Mouse (Mus musculus) neural tube, embryonic 12.5 days (tissue): ENCODE results near the gene Ndufaf4. TPM values are rescaled to one million over a fixed set of nuclear protein-coding genes. Genes with fewer than 3 reads are reported as not detected.
"Not testable (repeated sequence)": the region's sequence is repeated elsewhere in the genome, so short reads cannot be mapped to it uniquely, and the experiment has no call there.

Experiments
- ATAC-seq: fragments of 200-750 bp; cut with Nextera tagmentation; 2 replicates; pipeline ENCODE4 v1.8.0; 2017; ENCODE audit warnings: low read depth, mild to moderate bottlenecking, moderate TSS enrichment, moderate library complexity; ENCODE audit not compliant: low FRiP score
- H3K27ac ChIP-seq: fragments of 300-500 bp; sonication (generic); 2 replicates; pipeline ENCODE4 v1.5.1; 2016
- H3K27me3 ChIP-seq: fragments of 300-500 bp; sonication (generic); replicated peaks from 2 replicates; pipeline ENCODE4 v1.6.1; 2016; ENCODE audit warnings: mild to moderate bottlenecking
- H3K36me3 ChIP-seq: fragments of 300-500 bp; sonication (generic); 2 replicates; pipeline ENCODE4 v1.6.1; 2016; ENCODE audit warnings: mild to moderate bottlenecking
- H3K4me1 ChIP-seq: fragments of 300-500 bp; sonication (generic); 2 replicates; pipeline ENCODE4 v1.6.1; 2016
- H3K4me2 ChIP-seq: fragments of 300-500 bp; sonication (generic); replicated peaks from 2 replicates; pipeline ENCODE4 v1.6.1; 2016; ENCODE audit warnings: mild to moderate bottlenecking
- H3K4me3 ChIP-seq: fragments of 300-500 bp; sonication (generic); 2 replicates; pipeline ENCODE4 v1.5.1; 2016
- H3K9ac ChIP-seq: fragments of 300-500 bp; sonication (generic); 2 replicates; pipeline ENCODE4 v1.6.1; 2016; ENCODE audit warnings: mild to moderate bottlenecking
- H3K9me3 ChIP-seq: fragments of 300-500 bp; sonication (generic); 2 replicates; pipeline ENCODE4 v1.6.1; 2016; ENCODE audit warnings: mild to moderate bottlenecking
- WGBS: fragments of 180-500 bp; shearing (Covaris S2); methylation state at CpG from one replicate; pipeline ENCODE4 v1.1.7; 2016; 5-methylcytosine and 5-hydroxymethylcytosine counted together
- polyA plus RNA-seq: library from polyadenylated mRNA; unstranded; fragments of >200 nt; fragmentation: Nextera tagmentation; extraction: Ambion mirVana; gene quantifications from 2 replicates; pipeline ENCODE4 v1.2.1, GENCODE M21; 2016

Gene Ndufaf4
- polyA plus RNA-seq: 54.1 and 56.9 TPM in 2 replicates

GRCm38 (mm10) chr4:24897851-24898515, at the start of gene Ndufaf4:
Gene Ndufaf4 (plus strand): TSS chr4:24898083.
- H3K4me2 ChIP-seq: peak within 1 kb of the TSS; percentile 70
- H3K9me3 ChIP-seq: no peaks in the 10 kb centered on the region
- H3K4me1 ChIP-seq: peaks cover 7% of the 10 kb centered on the region; the same call in 1 of the 2 replicates
- no peak within 1 kb of the TSS for H3K27ac ChIP-seq
- WGBS: under 1% methylated on average over 58 of the region's 58 CpGs
- no peaks in the 10 kb centered on the region for H3K27me3 ChIP-seq
- H3K36me3 ChIP-seq: peaks cover 12% of the 10 kb centered on the region
- ATAC-seq: peak; percentile 98
- peak within 1 kb of the TSS; percentile 72 for H3K9ac ChIP-seq
- H3K4me3 ChIP-seq: peak within 1 kb of the TSS; percentile 78

GRCm38 (mm10) chr4:24850401-24851325, 47.2 kb upstream of the Ndufaf4 start, which contains the start of gene Klhl32:
Gene Klhl32 (minus strand): TSS chr4:24851124.
- peaks cover 4% of the 10 kb centered on the region; the same call in 1 of the 2 replicates for H3K4me1 ChIP-seq
- ATAC-seq: peak; percentile 97
- H3K9ac ChIP-seq: peak within 1 kb of the TSS; percentile 61
- no peaks in the 10 kb centered on the region for H3K27me3 ChIP-seq
- H3K27ac ChIP-seq: peak within 1 kb of the TSS; percentile 78
- peak within 1 kb of the TSS; percentile 56 for H3K4me3 ChIP-seq
- H3K36me3 ChIP-seq: no peaks in the 10 kb centered on the region
- under 1% methylated on average over 63 of the region's 63 CpGs for WGBS
- H3K4me2 ChIP-seq: peak within 1 kb of the TSS; percentile 75
- no peaks in the 10 kb centered on the region for H3K9me3 ChIP-seq

- no peak overlapping the region for H3K4me3 ChIP-seq
- no peak for ATAC-seq
- H3K27me3 ChIP-seq: no peaks in the 10 kb centered on the region
- H3K36me3 ChIP-seq: no peaks in the 10 kb centered on the region
- no peak overlapping the region for H3K4me2 ChIP-seq
- H3K9me3 ChIP-seq: no peaks in the 10 kb centered on the region
- no peak overlapping the region for H3K9ac ChIP-seq
- no peak overlapping the region for H3K27ac ChIP-seq
- no peaks in the 10 kb centered on the region for H3K4me1 ChIP-seq
- 48% methylated on average over 6 of the region's 6 CpGs for WGBS
Measured at GRCm38 (mm10) chr4:24865691-24866090, 32.2 kb upstream of the Ndufaf4 start.

GRCm38 (mm10) chr4:24869230-24869629, 28.7 kb upstream of the Ndufaf4 start:
- Histone ChIP-seq H3K9ac (no peak overlapping the region), H3K27ac (no peak overlapping the region), H3K4me2 (no peak overlapping the region), H3K36me3 (no peaks in the 10 kb centered on the region), H3K9me3 (no peaks in the 10 kb centered on the region), H3K27me3 (no peaks in the 10 kb centered on the region), H3K4me3 (no peak overlapping the region), H3K4me1 (no peaks in the 10 kb centered on the region)
- 87% methylated on average over 4 of the region's 4 CpGs for WGBS
- no peak for ATAC-seq

- not testable (repeated sequence) for H3K9ac ChIP-seq, H3K27ac ChIP-seq, ATAC-seq, H3K36me3 ChIP-seq, H3K4me1 ChIP-seq, H3K4me2 ChIP-seq, H3K9me3 ChIP-seq, H3K4me3 ChIP-seq, H3K27me3 ChIP-seq
- 39% methylated on average over 2 of the region's 2 CpGs for WGBS
Measured at GRCm38 (mm10) chr4:24889386-24889785, 8.5 kb upstream of the Ndufaf4 start.

- H3K27me3 ChIP-seq, H3K9me3 ChIP-seq, H3K4me3 ChIP-seq, H3K4me2 ChIP-seq, ATAC-seq, H3K27ac ChIP-seq, H3K36me3 ChIP-seq, H3K9ac ChIP-seq, H3K4me1 ChIP-seq: not testable (repeated sequence)
- WGBS: 72% methylated on average over 2 of the region's 2 CpGs
Measured at GRCm38 (mm10) chr4:24892293-24892692, 5.6 kb upstream of the Ndufaf4 start.

GRCm38 (mm10) chr4:24894625-24895024, 3.3 kb upstream of the Ndufaf4 start:
- Histone ChIP-seq H3K27me3 (no peaks in the 10 kb centered on the region), H3K4me3 (no peak overlapping the region), H3K9me3 (no peaks in the 10 kb centered on the region), H3K4me1 (peaks cover 7% of the 10 kb centered on the region; the same call in 1 of the 2 replicates), H3K9ac (no peak overlapping the region), H3K4me2 (no peak overlapping the region), H3K27ac (no peak overlapping the region), H3K36me3 (no peaks in the 10 kb centered on the region)
- no peak for ATAC-seq
- 76% methylated on average over 4 of the region's 4 CpGs for WGBS

- Histone ChIP-seq H3K4me3 (no peak overlapping the region), H3K9me3 (no peaks in the 10 kb centered on the region), H3K9ac (no peak overlapping the region), H3K27me3 (no peaks in the 10 kb centered on the region), H3K4me1 (peaks cover 7% of the 10 kb centered on the region; the same call in 1 of the 2 replicates), H3K27ac (no peak overlapping the region), H3K36me3 (peaks cover 9% of the 10 kb centered on the region; the same call in 1 of the 2 replicates), H3K4me2 (peak overlapping the region; percentile 70; the same call in 1 of the 2 replicates)
- ATAC-seq: no peak
- WGBS: 3% methylated on average over 1 of the region's 1 CpGs
Measured at GRCm38 (mm10) chr4:24896829-24897228, 1.1 kb upstream of the Ndufaf4 start.

- WGBS: 23% methylated on average over 7 of the region's 7 CpGs
Measured at GRCm38 (mm10) chr4:24897351-24897750, 532 bp upstream of the Ndufaf4 start.

GRCm38 (mm10) chr4:24898636-24899035, 753 bp downstream of the Ndufaf4 start:
- Histone ChIP-seq H3K4me1 (peaks cover 7% of the 10 kb centered on the region; the same call in 1 of the 2 replicates), H3K9me3 (no peaks in the 10 kb centered on the region), H3K4me3 (peak overlapping the region; percentile 78), H3K27me3 (no peaks in the 10 kb centered on the region), H3K36me3 (peaks cover 16% of the 10 kb centered on the region), H3K9ac (peak overlapping the region; percentile 35; the same call in 1 of the 2 replicates), H3K27ac (no peak overlapping the region), H3K4me2 (peak overlapping the region; percentile 70)
- ATAC-seq: 0 out of 2 replicates have a peak, but pooled peaks have one; percentile 26
- 30% methylated on average over 8 of the region's 8 CpGs for WGBS

More at GRCm38 (mm10) chr4:24897351-24897750, 532 bp upstream of the Ndufaf4 start:
- H3K36me3 ChIP-seq: peaks cover 9% of the 10 kb centered on the region; the same call in 1 of the 2 replicates
- H3K27me3 ChIP-seq: no peaks in the 10 kb centered on the region
- peak overlapping the region; percentile 78 for H3K4me3 ChIP-seq
- H3K4me2 ChIP-seq: peak overlapping the region; percentile 70
- peaks cover 7% of the 10 kb centered on the region; the same call in 1 of the 2 replicates for H3K4me1 ChIP-seq
- 0 out of 2 replicates have a peak overlapping the region, but pooled peaks have one; percentile 72 for H3K9ac ChIP-seq
- peak; percentile 26 for ATAC-seq
- H3K9me3 ChIP-seq: no peaks in the 10 kb centered on the region
- no peak overlapping the region for H3K27ac ChIP-seq

- no peaks in the 10 kb centered on the region for H3K27me3 ChIP-seq
- H3K4me1 ChIP-seq: peaks cover 7% of the 10 kb centered on the region; the same call in 1 of the 2 replicates
- peak overlapping the region; percentile 70 for H3K4me2 ChIP-seq
- H3K9ac ChIP-seq: no peak overlapping the region
- H3K9me3 ChIP-seq: no peaks in the 10 kb centered on the region
- no peak overlapping the region for H3K27ac ChIP-seq
- WGBS: 19% methylated on average over 4 of the region's 4 CpGs
- peaks cover 20% of the 10 kb centered on the region for H3K36me3 ChIP-seq
- no peak overlapping the region for H3K4me3 ChIP-seq
- ATAC-seq: no peak
Measured at GRCm38 (mm10) chr4:24899146-24899545, 1.3 kb downstream of the Ndufaf4 start.

- no peaks in the 10 kb centered on the region for H3K4me1 ChIP-seq
- no peaks in the 10 kb centered on the region for H3K9me3 ChIP-seq
- H3K27me3 ChIP-seq: no peaks in the 10 kb centered on the region
- peaks cover 10% of the 10 kb centered on the region for H3K36me3 ChIP-seq
- H3K4me2 ChIP-seq: no peak overlapping the region
- no peak overlapping the region for H3K9ac ChIP-seq
- no peak overlapping the region for H3K27ac ChIP-seq
- WGBS: 82% methylated on average over 3 of the region's 3 CpGs
- no peak overlapping the region for H3K4me3 ChIP-seq
- ATAC-seq: no peak
Measured at GRCm38 (mm10) chr4:24907745-24908144, 9.9 kb downstream of the Ndufaf4 start.
